Mouse (Mus musculus): ENCODE measurements around the gene Prkcd. TPM values are rescaled to one million over a fixed set of nuclear protein-coding genes. Genes with fewer than 3 reads are reported as not detected.
A peak's percentile ranks its signal among the peaks of the same experiment; 100 is the strongest.

Prkcd gene
- 50.9 and 52.0 TPM in 2 replicates for polyA plus RNA-seq (2015; fragmentation: Nextera tagmentation; extraction: Ambion mirVana)

- Histone ChIP-seq H3K27me3 (no peaks in the 10 kb centered on the region), H3K9me3 (no peaks in the 10 kb centered on the region), H3K27ac (peak within 1 kb of the TSS; percentile 69), H3K36me3 (no peaks in the 10 kb centered on the region), H3K9ac (peak within 1 kb of the TSS; percentile 82), H3K4me1 (peaks cover 23% of the 10 kb centered on the region), H3K4me2 (peak within 1 kb of the TSS; percentile 86), H3K4me3 (peak within 1 kb of the TSS; percentile 81)
- peak; percentile 81 for ATAC-seq (ENCODE audit: insufficient number of reproducible peaks, insufficient read depth, low FRiP score, low TSS enrichment, low read depth)
- under 1% methylated on average over 71 of the region's 71 CpGs for WGBS
Measured at GRCm38 (mm10) chr14:30625856-30626726, at the start of gene Prkcd. TSS of gene Prkcd (minus strand) at chr14:30626210.

- Histone ChIP-seq H3K4me3 (no peak overlapping the region), H3K9me3 (no peaks in the 10 kb centered on the region), H3K27me3 (no peaks in the 10 kb centered on the region), H3K27ac (no peak overlapping the region), H3K4me1 (no peaks in the 10 kb centered on the region), H3K4me2 (no peak overlapping the region), H3K36me3 (peaks cover 73% of the 10 kb centered on the region), H3K9ac (no peak overlapping the region)
- 74% methylated on average over 6 of the region's 6 CpGs for WGBS
- ATAC-seq (ENCODE audit: insufficient number of reproducible peaks, insufficient read depth, low FRiP score, low TSS enrichment, low read depth), result no peak
Measured at GRCm38 (mm10) chr14:30674947-30675346, 48.9 kb upstream of the Prkcd start.

GRCm38 (mm10) chr14:30671986-30672312, 45.9 kb upstream of the Prkcd start:
- Histone ChIP-seq H3K9ac (no peak overlapping the region), H3K4me2 (no peak overlapping the region), H3K4me3 (no peak overlapping the region), H3K36me3 (peaks cover 74% of the 10 kb centered on the region), H3K27ac (no peak overlapping the region), H3K9me3 (no peaks in the 10 kb centered on the region), H3K4me1 (no peaks in the 10 kb centered on the region), H3K27me3 (no peaks in the 10 kb centered on the region)
- ATAC-seq (ENCODE audit: insufficient number of reproducible peaks, insufficient read depth, low FRiP score, low TSS enrichment, low read depth), result peak; percentile 69; the same call in 1 of the 2 replicates
- WGBS, result 9% methylated on average over 3 of the region's 3 CpGs

GRCm38 (mm10) chr14:30671095-30671985, 45.3 kb upstream of the Prkcd start:
- WGBS, result 80% methylated on average over 15 of the region's 15 CpGs
- Histone ChIP-seq H3K9me3 (no peaks in the 10 kb centered on the region), H3K27ac (no peak overlapping the region), H3K9ac (no peak overlapping the region), H3K4me2 (no peak overlapping the region), H3K4me3 (no peak overlapping the region), H3K36me3 (peaks cover 73% of the 10 kb centered on the region), H3K27me3 (no peaks in the 10 kb centered on the region), H3K4me1 (no peaks in the 10 kb centered on the region)
- no peak for ATAC-seq (ENCODE audit: insufficient number of reproducible peaks, insufficient read depth, low FRiP score, low TSS enrichment, low read depth)

DNA sequence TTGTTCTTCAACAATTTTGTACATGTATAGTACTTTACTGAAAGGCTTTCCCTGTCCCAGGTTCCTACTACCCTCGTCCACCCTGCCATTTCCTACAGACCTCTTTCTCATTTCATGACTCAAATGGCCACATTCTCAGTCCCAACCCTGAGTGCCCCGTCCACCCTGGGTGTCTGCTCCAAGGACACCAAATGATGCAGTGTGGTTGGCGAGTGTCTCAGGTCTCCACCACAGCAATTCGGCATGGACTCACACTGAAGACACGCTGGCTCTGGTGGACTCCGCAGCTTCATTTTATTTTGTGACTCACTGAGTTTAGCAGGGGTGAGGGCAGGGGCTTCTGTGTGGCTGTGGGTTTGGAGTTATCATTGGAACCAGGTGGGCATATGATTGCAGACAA, 44.2 kb upstream of the Prkcd start:
- H3K9me3 ChIP-seq, result no peaks in the 10 kb centered on the region
- H3K27me3 ChIP-seq, result no peaks in the 10 kb centered on the region
- no peak overlapping the region for H3K4me2 ChIP-seq
- no peaks in the 10 kb centered on the region for H3K4me1 ChIP-seq
- H3K27ac ChIP-seq, result no peak overlapping the region
- H3K36me3 ChIP-seq, result peaks cover 76% of the 10 kb centered on the region
- no peak overlapping the region for H3K4me3 ChIP-seq
- WGBS, result 93% methylated on average over 6 of the region's 6 CpGs
- ATAC-seq (ENCODE audit: insufficient number of reproducible peaks, insufficient read depth, low FRiP score, low TSS enrichment, low read depth), result no peak
- 0 out of 2 replicates have a peak overlapping the region, but pooled peaks have one; percentile 3 for H3K9ac ChIP-seq

DNA sequence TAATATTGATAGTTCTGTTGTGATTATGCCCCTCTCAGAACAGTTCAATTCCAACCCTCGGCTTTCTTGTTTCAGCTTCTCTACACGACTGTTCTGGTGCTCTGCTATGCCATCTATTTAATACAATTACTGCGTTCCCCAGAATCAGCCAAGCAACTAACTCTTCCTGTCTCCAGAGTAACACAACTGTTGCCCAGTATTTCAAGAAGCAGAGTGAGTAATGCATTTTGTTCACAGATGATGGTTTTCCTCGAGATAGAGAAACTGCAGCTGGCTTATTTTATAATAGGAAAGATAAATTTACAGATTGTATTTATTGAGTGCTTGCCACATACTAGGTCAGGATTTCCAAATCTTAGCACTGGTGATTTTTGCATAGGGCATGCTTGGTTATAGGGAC, 40.6 kb upstream of the Prkcd start:
- H3K27me3 ChIP-seq, result no peaks in the 10 kb centered on the region
- no peaks in the 10 kb centered on the region for H3K4me1 ChIP-seq
- no peaks in the 10 kb centered on the region for H3K9me3 ChIP-seq
- H3K4me2 ChIP-seq, result no peak overlapping the region
- no peak overlapping the region for H3K4me3 ChIP-seq
- H3K9ac ChIP-seq, result no peak overlapping the region
- H3K36me3 ChIP-seq, result peaks cover 87% of the 10 kb centered on the region
- WGBS, result 84% methylated on average over 4 of the region's 4 CpGs
- ATAC-seq (ENCODE audit: insufficient number of reproducible peaks, insufficient read depth, low FRiP score, low TSS enrichment, low read depth), result no peak
- no peak overlapping the region for H3K27ac ChIP-seq

GRCm38 (mm10) chr14:30666061-30666460, 40.1 kb upstream of the Prkcd start:
- H3K4me2 ChIP-seq, result no peak overlapping the region
- no peaks in the 10 kb centered on the region for H3K27me3 ChIP-seq
- no peak overlapping the region for H3K9ac ChIP-seq
- ATAC-seq (ENCODE audit: insufficient number of reproducible peaks, insufficient read depth, low FRiP score, low TSS enrichment, low read depth), result no peak
- no peaks in the 10 kb centered on the region for H3K4me1 ChIP-seq
- H3K4me3 ChIP-seq, result no peak overlapping the region
- peaks cover 91% of the 10 kb centered on the region for H3K36me3 ChIP-seq
- no peak overlapping the region for H3K27ac ChIP-seq
- no peaks in the 10 kb centered on the region for H3K9me3 ChIP-seq
- WGBS, result 70% methylated on average over 3 of the region's 3 CpGs

DNA sequence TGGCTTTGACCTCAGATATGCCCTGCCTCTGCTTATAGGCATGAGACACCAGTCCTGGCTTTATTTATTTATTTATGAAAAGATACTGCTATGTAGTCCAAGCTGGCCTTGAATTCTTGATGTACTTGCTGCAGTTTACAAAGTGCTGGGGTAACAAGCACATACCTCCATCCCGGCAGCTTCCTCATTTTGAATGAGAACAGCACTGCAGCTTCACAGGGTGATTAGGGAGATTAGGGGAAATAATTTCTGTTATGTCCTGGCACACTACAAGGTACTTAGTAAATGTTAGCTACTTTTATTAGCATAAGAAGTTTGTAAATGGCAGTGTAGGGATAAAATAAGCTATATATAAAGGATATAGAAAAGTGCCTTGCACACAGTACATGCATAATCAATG, 29.5 kb upstream of the Prkcd start:
- peaks cover 9% of the 10 kb centered on the region for H3K4me1 ChIP-seq
- no peak overlapping the region for H3K27ac ChIP-seq
- no peak for ATAC-seq (ENCODE audit: insufficient number of reproducible peaks, insufficient read depth, low FRiP score, low TSS enrichment, low read depth)
- no peak overlapping the region; the same call in 1 of the 2 replicates for H3K4me2 ChIP-seq
- no peak overlapping the region for H3K9ac ChIP-seq
- H3K4me3 ChIP-seq, result peak overlapping the region; percentile 71; the same call in 1 of the 2 replicates
- 80% methylated on average over 1 of the region's 1 CpGs for WGBS
- H3K36me3 ChIP-seq, result peaks cover 14% of the 10 kb centered on the region
- no peaks in the 10 kb centered on the region for H3K27me3 ChIP-seq
- no peaks in the 10 kb centered on the region for H3K9me3 ChIP-seq

DNA sequence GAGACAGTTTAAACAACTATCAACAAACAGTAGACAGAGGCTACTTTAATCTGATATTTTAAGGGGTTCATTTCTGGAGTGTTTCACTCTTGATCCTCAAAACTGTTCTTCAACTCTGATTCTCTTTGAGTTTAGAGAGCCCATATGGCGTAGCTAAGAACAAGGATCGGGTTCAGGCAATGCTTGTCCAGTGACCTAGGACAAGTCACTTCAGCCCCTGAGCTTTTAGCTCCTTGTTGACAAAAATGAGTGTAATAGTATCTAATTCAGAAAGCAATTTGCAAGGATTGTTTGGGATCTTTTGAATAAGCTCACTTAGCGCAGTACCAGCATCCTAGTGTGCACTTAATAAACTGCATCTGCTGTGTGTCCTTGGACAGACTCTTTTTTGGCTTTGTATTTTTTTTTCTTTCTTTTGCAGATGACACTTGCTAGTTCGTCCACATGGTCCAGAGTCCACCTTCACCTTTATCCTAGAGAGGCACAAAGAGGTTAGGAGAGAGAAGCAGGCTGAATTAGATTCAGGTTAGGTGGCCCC, 28.8 kb upstream of the Prkcd start:
- peak overlapping the region; percentile 98 for H3K9ac ChIP-seq
- peak overlapping the region; percentile 83 for H3K27ac ChIP-seq
- WGBS, result 46% methylated on average over 4 of the region's 4 CpGs
- H3K9me3 ChIP-seq, result no peaks in the 10 kb centered on the region
- H3K36me3 ChIP-seq, result peaks cover 7% of the 10 kb centered on the region
- H3K4me3 ChIP-seq, result peak overlapping the region; percentile 71
- peak overlapping the region; percentile 81 for H3K4me2 ChIP-seq
- H3K27me3 ChIP-seq, result no peaks in the 10 kb centered on the region
- ATAC-seq (ENCODE audit: insufficient number of reproducible peaks, insufficient read depth, low FRiP score, low TSS enrichment, low read depth), result no peak
- H3K4me1 ChIP-seq, result peaks cover 9% of the 10 kb centered on the region

GRCm38 (mm10) chr14:30653943-30654659, 28.1 kb upstream of the Prkcd start, which contains the start of gene Rft1:
TSS of gene Rft1 (plus strand) at chr14:30654360.
- H3K4me1 ChIP-seq, result peaks cover 9% of the 10 kb centered on the region
- peaks cover under 1% of the 10 kb centered on the region for H3K36me3 ChIP-seq
- peak within 1 kb of the TSS; percentile 83 for H3K27ac ChIP-seq
- peak within 1 kb of the TSS; percentile 81 for H3K4me2 ChIP-seq
- 2% methylated on average over 38 of the region's 38 CpGs for WGBS
- ATAC-seq (ENCODE audit: insufficient number of reproducible peaks, insufficient read depth, low FRiP score, low TSS enrichment, low read depth), result peak; percentile 83
- no peaks in the 10 kb centered on the region for H3K27me3 ChIP-seq
- H3K4me3 ChIP-seq, result peak within 1 kb of the TSS; percentile 71
- H3K9ac ChIP-seq, result peak within 1 kb of the TSS; percentile 98
- H3K9me3 ChIP-seq, result no peaks in the 10 kb centered on the region

- Histone ChIP-seq H3K4me1 (peaks cover 9% of the 10 kb centered on the region), H3K4me2 (no peak overlapping the region), H3K9ac (no peak overlapping the region), H3K27me3 (no peaks in the 10 kb centered on the region), H3K9me3 (no peaks in the 10 kb centered on the region), H3K4me3 (no peak overlapping the region), H3K36me3 (no peaks in the 10 kb centered on the region), H3K27ac (no peak overlapping the region)
- 25% methylated on average over 4 of the region's 4 CpGs for WGBS
- no peak for ATAC-seq (ENCODE audit: insufficient number of reproducible peaks, insufficient read depth, low FRiP score, low TSS enrichment, low read depth)
Measured at GRCm38 (mm10) chr14:30650969-30651368, 25.0 kb upstream of the Prkcd start.
